Mouse (Mus musculus) midbrain, embryonic 16.5 days (tissue): ENCODE data around the gene Anxa6. TPM values are rescaled to one million over a fixed set of nuclear protein-coding genes. Genes with fewer than 3 reads are reported as not detected.

Experiments
- ATAC-seq: fragments of 200-750 bp; cut with Nextera tagmentation; 2 replicates; pipeline ENCODE4 v1.8.0; 2017; ENCODE audit warnings: moderate TSS enrichment
- H3K27ac ChIP-seq: fragments of 300-500 bp; sonication (generic); 2 replicates; pipeline ENCODE4 v1.5.1; 2014; ENCODE audit warnings: mild to moderate bottlenecking, low read length, mixed read lengths
- H3K27me3 ChIP-seq: fragments of 300-500 bp; sonication (generic); 2 replicates; pipeline ENCODE4 v1.6.1; 2014; ENCODE audit warnings: low read depth, low read length, mixed read lengths; ENCODE audit not compliant: control insufficient read depth, insufficient read depth
- H3K36me3 ChIP-seq: fragments of 300-500 bp; sonication (generic); 2 replicates; pipeline ENCODE4 v1.6.1; 2014; ENCODE audit warnings: mild to moderate bottlenecking, low read length, moderate library complexity, mixed read lengths; ENCODE audit not compliant: control insufficient read depth, insufficient read depth
- H3K4me1 ChIP-seq: fragments of 300-500 bp; sonication (generic); 2 replicates; pipeline ENCODE4 v1.6.1; 2014; ENCODE audit warnings: mild to moderate bottlenecking, low read length, mixed read lengths; ENCODE audit not compliant: control insufficient read depth, insufficient read depth
- H3K4me2 ChIP-seq: fragments of 300-500 bp; sonication (generic); 2 replicates; pipeline ENCODE4 v1.6.1; 2014; ENCODE audit warnings: mild to moderate bottlenecking, low read length, mixed read lengths
- H3K4me3 ChIP-seq: fragments of 300-500 bp; sonication (generic); 2 replicates; pipeline ENCODE4 v1.5.1; 2014; ENCODE audit warnings: low read depth, mild to moderate bottlenecking, low read length, moderate library complexity, mixed read lengths
- H3K9ac ChIP-seq: fragments of 300-500 bp; sonication (generic); 2 replicates; pipeline ENCODE4 v1.6.1; 2014; ENCODE audit warnings: low read depth, low read length, mixed read lengths
- H3K9me3 ChIP-seq: fragments of 300-500 bp; sonication (generic); replicated peaks from 2 replicates; pipeline ENCODE4 v1.6.1; 2014; ENCODE audit warnings: mild to moderate bottlenecking, low read length, mixed read lengths; ENCODE audit not compliant: control insufficient read depth, poor library complexity, severe bottlenecking
- WGBS: fragments of 180-500 bp; shearing (Covaris S2); extraction: QIAGEN DNeasy Blood & Tissue Kit; methylation state at CpG from one replicate; pipeline ENCODE4 v1.1.7; 2014; 5-methylcytosine and 5-hydroxymethylcytosine counted together
- polyA plus RNA-seq: library from polyadenylated mRNA; unstranded; fragments of >200 nt; fragmentation: Nextera tagmentation; extraction: Ambion mirVana; gene quantifications from 2 replicates; pipeline ENCODE4 v1.2.1, GENCODE M21; 2015

Anxa6 gene
- polyA plus RNA-seq, 1 experiment from 2014 or later, result 37.0 TPM

GRCm38 (mm10) chr11:55072467-55072866 lies 39.2 kb upstream of the Anxa6 start:
- Histone ChIP-seq H3K4me1 (no peaks in the 10 kb centered on the region), H3K9me3 (no peaks in the 10 kb centered on the region), H3K9ac (no peak overlapping the region), H3K4me3 (no peak overlapping the region), H3K4me2 (no peak overlapping the region), H3K27me3 (no peaks in the 10 kb centered on the region), H3K36me3 (no peaks in the 10 kb centered on the region), H3K27ac (no peak overlapping the region)
- 91% methylated on average over 8 of the region's 8 CpGs for WGBS
- ATAC-seq, result no peak

- Histone ChIP-seq H3K9me3 (no peaks in the 10 kb centered on the region), H3K36me3 (no peaks in the 10 kb centered on the region), H3K4me2 (no peak overlapping the region), H3K9ac (no peak overlapping the region), H3K4me1 (no peaks in the 10 kb centered on the region), H3K4me3 (no peak overlapping the region), H3K27ac (no peak overlapping the region), H3K27me3 (no peaks in the 10 kb centered on the region)
- WGBS, result 91% methylated on average over 5 of the region's 5 CpGs
- ATAC-seq, result no peak
Measured at GRCm38 (mm10) chr11:55071344-55071743, 38.1 kb upstream of the Anxa6 start.

GRCm38 (mm10) chr11:55069023-55069422 lies 35.8 kb upstream of the Anxa6 start:
- H3K27ac ChIP-seq, result no peak overlapping the region
- H3K9me3 ChIP-seq, result no peaks in the 10 kb centered on the region
- 55% methylated on average over 2 of the region's 2 CpGs for WGBS
- no peak overlapping the region for H3K4me2 ChIP-seq
- H3K4me3 ChIP-seq, result no peak overlapping the region
- no peaks in the 10 kb centered on the region for H3K36me3 ChIP-seq
- H3K4me1 ChIP-seq, result no peaks in the 10 kb centered on the region
- no peak for ATAC-seq
- H3K27me3 ChIP-seq, result no peaks in the 10 kb centered on the region
- H3K9ac ChIP-seq, result no peak overlapping the region

- Histone ChIP-seq H3K27me3 (no peaks in the 10 kb centered on the region), H3K9ac (no peak overlapping the region), H3K4me1 (no peaks in the 10 kb centered on the region), H3K36me3 (no peaks in the 10 kb centered on the region), H3K9me3 (no peaks in the 10 kb centered on the region), H3K4me2 (no peak overlapping the region), H3K27ac (no peak overlapping the region), H3K4me3 (no peak overlapping the region)
- WGBS, result 54% methylated on average over 4 of the region's 4 CpGs
- no peak for ATAC-seq
Measured at GRCm38 (mm10) chr11:55066921-55067320, 33.7 kb upstream of the Anxa6 start.

- H3K4me1 ChIP-seq, result no peaks in the 10 kb centered on the region
- H3K4me3 ChIP-seq, result no peak overlapping the region
- no peak overlapping the region for H3K9ac ChIP-seq
- H3K27me3 ChIP-seq, result no peaks in the 10 kb centered on the region
- WGBS, result 73% methylated on average over 5 of the region's 5 CpGs
- H3K27ac ChIP-seq, result no peak overlapping the region
- H3K36me3 ChIP-seq, result no peaks in the 10 kb centered on the region
- no peaks in the 10 kb centered on the region for H3K9me3 ChIP-seq
- H3K4me2 ChIP-seq, result no peak overlapping the region
- ATAC-seq, result no peak
Measured at GRCm38 (mm10) chr11:55062856-55063255, 29.6 kb upstream of the Anxa6 start.

- no peak overlapping the region for H3K4me2 ChIP-seq
- H3K36me3 ChIP-seq, result no peaks in the 10 kb centered on the region
- 95% methylated on average over 5 of the region's 5 CpGs for WGBS
- H3K4me3 ChIP-seq, result no peak overlapping the region
- H3K9ac ChIP-seq, result no peak overlapping the region
- no peaks in the 10 kb centered on the region for H3K4me1 ChIP-seq
- no peaks in the 10 kb centered on the region for H3K27me3 ChIP-seq
- H3K27ac ChIP-seq, result no peak overlapping the region
- no peaks in the 10 kb centered on the region for H3K9me3 ChIP-seq
- no peak for ATAC-seq
Measured at GRCm38 (mm10) chr11:55060802-55061201, 27.6 kb upstream of the Anxa6 start.

GRCm38 (mm10) chr11:55057511-55057910 lies 24.3 kb upstream of the Anxa6 start:
- WGBS, result 89% methylated on average over 3 of the region's 3 CpGs
- no peak overlapping the region for H3K4me3 ChIP-seq
- no peak for ATAC-seq

GRCm38 (mm10) chr11:55050837-55051510 lies 17.7 kb upstream of the Anxa6 start:
- no peak overlapping the region for H3K27ac ChIP-seq
- H3K4me1 ChIP-seq, result no peaks in the 10 kb centered on the region
- WGBS, result 84% methylated on average over 7 of the region's 7 CpGs
- H3K36me3 ChIP-seq, result no peaks in the 10 kb centered on the region
- no peak overlapping the region for H3K9ac ChIP-seq
- H3K27me3 ChIP-seq, result no peaks in the 10 kb centered on the region
- no peak overlapping the region for H3K4me3 ChIP-seq
- H3K4me2 ChIP-seq, result no peak overlapping the region
- no peaks in the 10 kb centered on the region for H3K9me3 ChIP-seq
- no peak for ATAC-seq

More at GRCm38 (mm10) chr11:55057511-55057910, 24.3 kb upstream of the Anxa6 start:
- H3K9me3 ChIP-seq, result no peaks in the 10 kb centered on the region
- no peaks in the 10 kb centered on the region for H3K27me3 ChIP-seq
- H3K27ac ChIP-seq, result no peak overlapping the region
- H3K36me3 ChIP-seq, result no peaks in the 10 kb centered on the region
- no peak overlapping the region for H3K4me2 ChIP-seq
- H3K9ac ChIP-seq, result no peak overlapping the region
- no peaks in the 10 kb centered on the region for H3K4me1 ChIP-seq

GRCm38 (mm10) chr11:55046600-55046999 lies 13.4 kb upstream of the Anxa6 start:
- H3K9ac ChIP-seq, result no peak overlapping the region
- WGBS, result 58% methylated on average over 5 of the region's 5 CpGs

More at GRCm38 (mm10) chr11:55046600-55046999, 13.4 kb upstream of the Anxa6 start:
- Histone ChIP-seq H3K4me1 (no peaks in the 10 kb centered on the region), H3K27me3 (no peaks in the 10 kb centered on the region), H3K36me3 (no peaks in the 10 kb centered on the region), H3K9me3 (no peaks in the 10 kb centered on the region), H3K4me3 (no peak overlapping the region), H3K27ac (no peak overlapping the region), H3K4me2 (no peak overlapping the region)
- no peak for ATAC-seq
